Mouse (Mus musculus) frontal cortex, adult (tissue): ENCODE data around the gene Acsbg1.
A peak's percentile ranks its signal among the peaks of the same experiment; 100 is the strongest.

ENCODE experiments used
- ATAC-seq: cut with Nextera tagmentation; 2 replicates; pipeline ENCODE4 v1.9.2; 2017; ENCODE audit warnings: mild to moderate bottlenecking, moderate library complexity, mixed read lengths; ENCODE audit not compliant: low TSS enrichment

Acsbg1 gene

DNA sequence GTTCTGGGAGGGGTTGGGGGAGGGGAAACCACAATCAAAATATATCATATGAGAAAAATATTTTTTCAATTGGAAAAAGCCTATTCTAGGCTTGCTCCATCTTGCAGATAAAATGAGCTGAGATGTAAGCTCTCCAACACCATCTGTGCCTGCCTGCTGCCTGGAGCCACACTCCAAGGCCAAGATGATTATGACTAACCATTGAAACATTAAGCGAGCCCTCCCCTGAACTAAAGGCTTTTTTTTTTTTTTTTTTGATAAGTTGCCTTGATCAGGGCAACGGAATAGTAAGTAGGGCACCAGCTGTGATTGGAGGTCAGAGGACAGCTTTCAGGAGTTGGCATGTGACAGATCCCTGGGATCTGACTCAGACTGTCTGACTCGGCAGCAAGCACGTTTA lies 6.8 kb upstream of the Acsbg1 start:
- peak; percentile 84 for ATAC-seq

DNA sequence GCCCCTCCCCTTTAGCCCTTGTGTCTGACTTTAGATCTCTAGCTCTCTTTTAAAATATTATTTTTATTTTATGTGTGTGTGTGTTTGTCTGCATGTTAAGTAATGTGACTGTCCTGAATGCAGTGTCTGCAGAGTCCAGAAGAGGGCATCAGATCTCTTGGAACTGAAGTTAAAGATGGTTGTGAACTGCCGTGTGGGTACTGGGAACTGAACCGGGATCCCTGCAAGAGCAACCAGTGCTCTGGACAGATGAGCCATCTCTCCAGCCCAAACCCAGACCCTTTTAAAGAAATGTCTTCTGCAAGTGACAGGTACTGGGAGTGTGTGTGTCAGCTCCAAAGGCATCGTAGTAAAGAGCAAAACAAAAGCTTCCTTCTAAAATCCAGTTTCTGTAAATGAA lies 4.4 kb upstream of the Acsbg1 start:
- ATAC-seq, result no peak

- ATAC-seq, result no peak
Measured at GRCm38 (mm10) chr9:54664358-54664757, 2.7 kb upstream of the Acsbg1 start.

DNA sequence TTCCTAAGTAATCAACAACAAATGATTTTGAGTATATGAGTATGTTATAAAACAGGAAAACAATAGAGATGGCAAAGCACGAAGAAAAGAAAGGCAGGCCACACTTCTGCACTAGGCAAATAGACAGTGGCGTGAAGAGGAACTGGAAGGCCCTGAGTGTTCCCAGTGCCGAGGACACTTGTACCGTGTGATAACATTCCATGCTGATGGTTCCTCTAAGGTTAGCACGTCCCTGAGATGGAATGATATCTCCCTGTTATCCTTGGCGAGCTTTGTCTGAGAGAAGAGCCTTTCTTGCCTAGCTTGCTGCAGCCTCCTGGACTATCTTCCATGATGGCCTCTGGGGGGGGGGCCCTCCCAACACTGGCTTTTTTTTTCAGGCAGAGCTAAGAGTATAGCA lies 2.9 kb downstream of the Acsbg1 start:
- no peak for ATAC-seq

- no peak for ATAC-seq
Measured at GRCm38 (mm10) chr9:54656402-54656801, 5.3 kb downstream of the Acsbg1 start.

DNA sequence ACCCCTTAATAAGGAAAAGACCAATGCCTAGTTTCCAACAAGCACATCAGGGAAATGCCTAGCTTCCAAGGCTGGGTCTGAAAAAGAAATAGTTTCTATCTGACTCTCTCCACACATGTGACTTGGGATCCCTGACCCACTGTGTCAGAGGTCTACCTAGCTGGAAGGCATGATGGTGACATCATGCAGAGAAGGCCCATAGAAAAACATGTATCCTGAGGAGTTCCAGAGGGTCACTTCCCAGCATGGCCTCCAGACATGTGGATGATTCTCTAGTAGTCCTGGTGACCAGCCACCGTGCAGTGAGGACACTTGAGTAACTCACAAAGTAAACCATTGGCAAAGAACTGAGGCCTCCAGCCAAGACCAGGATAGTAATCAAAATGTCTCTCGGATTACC lies 5.8 kb downstream of the Acsbg1 start:
- no peak for ATAC-seq

- no peak for ATAC-seq
Measured at GRCm38 (mm10) chr9:54652778-54653177, 8.9 kb downstream of the Acsbg1 start.

DNA sequence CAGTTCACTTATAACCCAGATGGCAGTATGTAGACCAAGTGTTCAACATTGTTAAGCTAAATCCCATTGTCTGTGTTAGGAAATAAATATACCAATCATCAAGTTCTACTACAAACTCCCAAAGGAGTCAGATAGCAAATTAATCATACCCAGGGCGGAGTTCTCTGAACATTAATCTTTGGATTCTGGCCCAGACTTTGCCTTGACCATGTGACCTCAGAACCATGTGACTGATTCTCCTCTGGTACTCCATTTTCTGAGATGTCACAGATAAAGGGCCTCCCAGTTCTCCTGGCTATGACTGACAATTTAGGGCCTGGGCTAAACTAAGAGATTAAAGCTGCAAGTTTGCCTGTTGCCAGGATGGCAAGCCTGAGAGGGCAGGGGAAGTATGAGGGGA lies 12.3 kb downstream of the Acsbg1 start:
- ATAC-seq, result no peak

DNA sequence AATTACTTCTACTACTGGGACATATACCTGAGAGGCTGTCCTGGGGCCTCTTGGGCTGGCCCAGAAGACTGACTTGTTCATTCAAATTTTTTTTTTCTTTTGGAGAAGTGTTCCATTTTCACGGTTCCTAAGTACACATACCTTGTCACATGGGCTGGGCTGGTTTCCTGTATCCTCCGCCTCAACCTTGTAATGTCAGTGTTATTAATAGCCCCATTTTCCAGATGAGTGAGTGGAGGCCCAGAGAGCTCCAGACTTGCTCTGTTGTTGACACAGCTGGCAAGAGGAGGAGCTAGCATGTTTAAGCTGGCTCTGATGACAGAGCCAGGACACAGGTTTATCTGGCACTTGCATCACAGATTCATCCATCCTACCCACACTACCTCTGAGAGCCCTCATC lies 14.2 kb downstream of the Acsbg1 start:
- ATAC-seq, result no peak

GRCm38 (mm10) chr9:54646252-54646651 lies 15.4 kb downstream of the Acsbg1 start:
- no peak for ATAC-seq

GRCm38 (mm10) chr9:54645530-54645929 lies 16.1 kb downstream of the Acsbg1 start:
- no peak for ATAC-seq

DNA sequence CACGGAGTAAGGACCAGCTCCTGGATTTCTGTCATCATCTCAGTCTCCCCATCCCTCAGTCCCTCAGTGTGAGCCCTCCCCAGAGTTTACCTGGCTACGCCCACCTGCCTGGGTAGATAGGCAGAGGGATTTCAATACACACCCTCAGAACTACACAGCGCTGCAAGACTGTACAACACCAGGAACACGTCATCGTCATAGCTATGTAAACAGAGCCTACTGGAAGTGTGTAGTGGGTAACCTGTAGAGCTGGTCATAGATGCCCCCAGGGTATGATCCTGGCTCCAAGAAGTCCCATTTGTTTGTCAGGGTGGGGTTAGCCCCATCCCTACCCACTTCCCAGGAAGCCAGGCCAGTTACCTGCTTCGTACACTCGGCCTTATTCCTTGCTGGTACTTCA lies 18.5 kb downstream of the Acsbg1 start:
- ATAC-seq, result no peak

GRCm38 (mm10) chr9:54642556-54642955 lies 19.1 kb downstream of the Acsbg1 start:
- no peak for ATAC-seq

DNA sequence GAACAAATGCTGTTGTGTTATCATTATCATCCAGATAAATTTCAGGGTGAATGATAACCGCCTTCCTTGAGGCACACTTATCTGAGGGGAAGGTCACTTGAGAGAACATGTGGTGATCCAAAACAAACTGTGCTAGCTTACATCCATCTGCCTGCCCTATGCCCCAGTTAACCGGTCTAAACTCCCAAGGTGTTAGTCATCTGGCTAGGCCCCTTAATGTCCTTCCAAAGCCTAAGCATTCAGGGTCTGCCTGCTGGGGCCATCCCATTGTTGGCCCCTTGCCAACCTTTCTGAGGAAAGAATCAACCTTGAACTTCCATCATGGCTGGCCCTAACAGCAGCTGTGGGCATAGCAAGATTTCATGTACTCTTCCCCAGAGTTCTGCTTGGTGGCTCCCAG lies 19.5 kb downstream of the Acsbg1 start:
- no peak for ATAC-seq

- no peak for ATAC-seq
Measured at GRCm38 (mm10) chr9:54641548-54641947, 20.1 kb downstream of the Acsbg1 start.

DNA sequence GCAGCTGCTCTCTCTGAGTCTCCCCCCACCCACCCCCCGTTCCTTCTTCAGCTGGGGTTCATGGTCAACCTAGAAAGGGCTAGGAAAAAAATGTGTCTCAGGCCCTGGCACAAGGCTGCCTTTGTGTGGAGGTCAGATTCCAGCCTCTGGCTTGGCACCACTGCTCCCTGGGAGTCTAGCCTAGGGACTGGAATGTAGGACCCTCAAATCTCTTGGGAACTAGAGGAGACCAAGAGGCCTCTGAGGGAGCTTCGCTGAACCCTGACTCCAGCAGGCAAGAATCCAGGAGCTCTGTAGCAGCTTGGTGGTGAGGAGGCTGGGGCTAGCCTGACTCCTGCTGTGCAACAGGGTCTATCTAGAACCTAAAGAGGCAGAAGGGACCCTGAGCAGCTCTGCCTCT lies 22.5 kb downstream of the Acsbg1 start:
- no peak for ATAC-seq

- ATAC-seq, result no peak
Measured at GRCm38 (mm10) chr9:54637510-54638314, 24.0 kb downstream of the Acsbg1 start.

GRCm38 (mm10) chr9:54633401-54633800 lies 28.3 kb downstream of the Acsbg1 start:
- no peak for ATAC-seq

DNA sequence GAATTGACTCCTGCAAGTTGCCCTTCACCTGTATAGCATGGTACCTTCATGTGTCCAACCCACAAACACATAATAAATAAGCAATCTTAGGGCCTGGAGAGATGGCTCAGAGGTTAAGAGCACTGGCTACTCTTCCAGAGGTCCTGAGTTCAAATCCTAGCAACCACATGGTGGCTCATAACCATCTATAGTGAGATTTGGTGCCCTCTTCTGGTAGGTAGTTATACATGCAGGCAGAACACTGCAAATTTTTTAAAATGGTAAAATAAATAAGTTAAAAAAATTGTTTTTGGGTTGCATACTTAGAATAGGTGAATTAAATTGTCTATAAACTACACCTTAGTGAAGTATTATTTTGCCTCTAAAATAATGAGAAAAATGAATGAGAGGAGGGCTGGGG lies 30.8 kb downstream of the Acsbg1 start:
- ATAC-seq, result no peak

DNA sequence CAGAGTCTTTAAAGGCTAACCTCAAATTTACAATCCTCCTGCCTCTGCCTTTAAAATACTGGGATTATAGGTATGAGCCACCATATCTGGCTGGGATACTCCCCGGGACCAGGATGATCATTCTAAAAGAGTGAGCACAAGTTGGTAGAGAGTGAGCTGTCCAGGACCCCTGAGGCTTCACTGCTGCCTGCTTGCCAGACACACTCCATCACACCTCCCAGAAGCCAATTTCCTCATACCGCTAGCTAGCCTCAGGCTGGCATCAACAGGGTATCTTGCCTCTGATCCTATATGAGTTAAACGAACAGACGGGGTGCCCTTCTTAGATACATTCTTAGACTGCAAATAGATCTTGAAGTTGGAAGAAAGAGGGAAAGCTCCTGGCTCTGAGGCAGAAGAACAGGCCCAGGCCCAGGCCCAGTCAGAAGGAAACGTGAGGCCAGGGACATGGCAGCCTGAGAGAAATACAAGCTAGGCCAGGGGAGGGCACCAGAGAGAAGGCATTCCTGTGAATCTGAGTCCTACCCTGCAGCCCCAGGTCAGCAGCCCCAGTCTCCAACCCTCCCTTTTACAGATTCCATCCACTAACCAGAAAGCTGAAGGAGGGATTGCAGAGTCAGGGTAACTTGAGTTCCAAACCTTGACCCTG lies 31.9 kb downstream of the Acsbg1 start:
- no peak for ATAC-seq

DNA sequence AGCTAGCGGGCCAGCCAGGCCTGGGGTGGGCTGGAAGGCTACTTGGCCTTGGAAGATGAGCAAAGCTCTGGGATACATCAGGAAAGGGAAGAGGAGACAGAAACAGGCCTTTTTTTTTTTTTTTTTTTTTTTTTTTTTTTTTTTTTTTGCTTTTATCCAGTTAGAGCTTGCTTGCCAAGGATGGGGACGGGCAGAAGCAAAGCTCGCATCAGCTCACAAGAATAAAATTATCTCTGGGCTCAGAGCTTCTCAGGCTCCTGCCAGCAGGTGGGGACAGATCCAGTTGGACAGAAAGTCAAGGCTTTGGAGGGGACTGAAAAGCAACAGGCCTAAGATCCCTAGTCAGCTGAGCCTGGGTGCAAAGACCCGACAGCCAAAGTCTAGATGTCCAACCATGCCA lies 32.9 kb downstream of the Acsbg1 start:
- peak; percentile 87 for ATAC-seq

DNA sequence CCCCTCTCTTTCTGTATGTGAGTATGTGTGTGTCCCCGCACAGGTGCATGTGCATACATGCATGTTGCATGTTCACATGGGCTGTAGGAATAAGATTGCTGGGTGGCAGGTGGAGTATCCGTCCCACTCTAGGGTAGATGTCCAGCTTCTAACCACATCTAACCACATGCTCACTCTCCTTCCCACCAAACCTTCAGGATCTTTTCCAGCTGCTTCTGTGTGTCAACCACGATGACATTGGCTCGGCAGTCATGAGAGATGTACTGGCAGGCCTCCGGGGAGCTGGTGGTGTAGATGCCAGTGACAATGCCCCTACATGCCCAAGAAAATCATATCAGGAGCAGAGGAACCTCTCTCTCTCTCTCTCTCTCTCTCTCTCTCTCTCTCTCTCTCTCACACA lies 34.4 kb downstream of the Acsbg1 start:
- no peak for ATAC-seq

GRCm38 (mm10) chr9:54614182-54614850 lies 47.4 kb downstream of the Acsbg1 start:
- peak; percentile 82 for ATAC-seq
